Mouse (Mus musculus): ENCODE measurements at regions not wholly inside any gene's neighbourhood (a gene's known extent, or its start where the extent isn't known, plus 50 kb on each side); places are given as distances from the start of the nearest gene placed in this dataset.

GRCm38 (mm10) chr2:160567813-160568212 is 77.9 kb upstream of the Top1 start:
- TF ChIP-seq GATA1 (IDR thresholded peaks at IDR 0.05; ENCODE audit: borderline replicate concordance, low read length), result no peak
- TF ChIP-seq FLI1 (IDR thresholded peaks at IDR 0.05; ENCODE audit: low read length), result no peak
